Mouse (Mus musculus) thymus, postnatal 14 days (tissue): ENCODE measurements around the gene Katnal1.
A peak's percentile ranks its signal among the peaks of the same experiment; 100 is the strongest.

Experiments used
- DNase-seq: peaks from one replicate; pipeline ENCODE4 v3.0.0; 2021

Gene Katnal1

DNA sequence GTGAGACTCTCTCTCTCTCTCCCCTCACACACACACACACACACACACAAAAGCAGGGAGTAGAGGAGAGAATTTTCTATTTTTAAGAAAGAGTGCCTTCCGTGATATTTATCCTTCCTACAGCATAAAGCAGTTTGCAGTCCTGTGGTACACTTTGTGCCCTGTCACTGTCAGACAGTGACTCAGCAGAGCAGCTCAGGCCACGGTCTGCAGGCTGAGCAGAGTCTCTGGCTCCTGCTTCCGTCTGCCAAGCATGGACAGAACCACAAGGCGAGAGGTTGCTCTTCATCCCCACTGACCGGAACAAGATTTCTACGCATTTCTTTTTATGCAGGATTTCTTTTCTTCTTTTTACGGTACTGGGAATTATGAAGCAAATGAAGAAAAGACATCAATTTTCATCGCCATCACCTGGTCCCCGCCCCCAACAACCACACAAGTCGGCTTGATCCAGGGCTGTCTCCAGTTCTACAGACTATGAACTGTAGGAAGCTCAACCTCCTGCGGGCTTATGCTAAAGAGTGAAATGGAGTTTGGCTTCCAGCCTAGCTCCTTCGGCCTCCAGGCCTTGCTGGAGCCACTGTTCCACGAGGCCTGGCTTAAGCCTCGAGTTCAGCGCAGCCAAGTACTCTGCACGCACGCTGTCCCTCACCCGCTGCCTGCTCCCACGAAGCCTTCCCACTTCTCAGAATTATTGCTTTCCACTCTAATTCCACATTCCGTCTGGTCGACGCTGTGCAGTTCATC is 25.4 kb upstream of the Katnal1 start:
- DNase-seq = no peak

DNA sequence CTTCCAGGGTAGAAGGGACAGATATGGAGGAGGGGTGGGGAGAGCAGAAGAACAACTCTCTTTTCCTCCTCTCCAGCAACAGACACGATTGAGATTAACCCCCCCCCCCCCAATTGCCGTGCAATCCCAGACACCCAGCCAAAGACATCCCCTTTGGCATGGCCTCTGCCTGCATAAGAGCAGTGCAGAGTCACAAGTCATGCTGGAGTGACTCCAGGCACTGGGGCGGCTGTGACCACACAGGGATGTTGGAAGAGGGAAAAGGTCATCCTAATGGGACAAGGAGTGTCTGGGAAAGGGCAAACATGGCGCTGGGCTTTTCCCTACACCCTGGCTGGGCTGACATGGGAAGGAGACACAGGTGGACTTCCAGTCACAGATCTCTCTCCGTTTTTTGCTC is 24.0 kb upstream of the Katnal1 start:
- no peak for DNase-seq

- peak; percentile 78 for DNase-seq
Measured at GRCm38 (mm10) chr5:148952419-148952818, 23.3 kb upstream of the Katnal1 start.

- DNase-seq = no peak
Measured at GRCm38 (mm10) chr5:148951360-148951759, 22.2 kb upstream of the Katnal1 start.

DNA sequence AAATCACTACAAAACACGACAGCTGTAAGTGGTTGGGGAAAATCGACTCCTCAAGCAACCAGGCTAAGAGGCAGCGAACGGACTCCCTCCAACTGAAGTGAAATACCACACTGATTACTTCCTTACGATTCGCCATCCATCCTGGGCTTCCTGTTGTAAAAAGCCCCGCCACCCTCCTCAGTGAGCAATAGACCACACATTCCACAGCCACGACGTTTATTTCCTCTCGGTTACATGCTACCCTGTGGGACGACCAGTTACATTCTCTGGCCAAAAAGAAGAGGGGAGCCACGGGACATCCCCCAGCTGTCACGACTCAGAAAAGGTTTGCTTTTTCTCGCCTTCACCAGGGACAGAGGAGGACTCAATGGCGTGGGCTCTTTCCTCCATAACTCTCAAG is 20.9 kb upstream of the Katnal1 start:
- no peak for DNase-seq

DNA sequence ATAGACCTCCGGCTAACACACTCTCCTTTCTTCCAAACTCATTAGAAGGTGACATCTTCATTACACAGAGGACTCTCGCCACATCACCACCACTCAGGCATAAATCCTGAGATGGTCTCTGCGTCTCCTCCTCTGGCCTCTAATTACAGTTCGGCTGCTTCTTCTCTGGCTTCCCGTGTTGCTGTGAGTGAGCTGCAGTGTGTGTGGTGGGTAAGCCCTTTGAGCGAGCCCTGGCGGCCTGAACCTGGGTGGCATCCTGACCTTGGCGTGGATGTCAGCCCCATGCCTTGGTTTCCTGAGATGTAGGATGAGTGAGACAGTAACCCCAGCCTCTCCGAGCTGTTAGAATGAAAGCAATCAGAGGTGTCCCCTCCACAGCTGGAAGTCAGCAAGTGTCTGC is 19.5 kb upstream of the Katnal1 start:
- no peak for DNase-seq

DNA sequence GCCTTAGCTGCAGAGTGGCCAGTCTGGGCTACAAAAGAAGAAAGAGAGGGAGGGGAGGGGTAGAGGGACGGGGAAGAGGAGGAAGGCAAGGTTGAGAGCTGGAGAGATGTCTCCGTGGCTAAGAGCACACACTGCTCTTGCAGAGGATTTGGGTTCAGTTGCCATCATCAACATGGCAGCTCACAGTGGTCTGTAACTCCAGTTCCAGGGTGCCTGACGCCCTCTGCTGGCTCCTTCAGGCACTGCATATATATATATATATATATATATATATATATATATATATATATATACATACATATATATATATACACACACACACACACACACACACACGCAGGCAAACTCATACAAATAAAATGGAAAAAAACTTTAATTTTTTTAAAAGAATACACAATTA is 18.3 kb upstream of the Katnal1 start:
- DNase-seq = no peak

- DNase-seq = peak; percentile 58
Measured at GRCm38 (mm10) chr5:148946787-148947186, 17.7 kb upstream of the Katnal1 start.

GRCm38 (mm10) chr5:148945735-148946134 is 16.6 kb upstream of the Katnal1 start:
- no peak for DNase-seq

DNA sequence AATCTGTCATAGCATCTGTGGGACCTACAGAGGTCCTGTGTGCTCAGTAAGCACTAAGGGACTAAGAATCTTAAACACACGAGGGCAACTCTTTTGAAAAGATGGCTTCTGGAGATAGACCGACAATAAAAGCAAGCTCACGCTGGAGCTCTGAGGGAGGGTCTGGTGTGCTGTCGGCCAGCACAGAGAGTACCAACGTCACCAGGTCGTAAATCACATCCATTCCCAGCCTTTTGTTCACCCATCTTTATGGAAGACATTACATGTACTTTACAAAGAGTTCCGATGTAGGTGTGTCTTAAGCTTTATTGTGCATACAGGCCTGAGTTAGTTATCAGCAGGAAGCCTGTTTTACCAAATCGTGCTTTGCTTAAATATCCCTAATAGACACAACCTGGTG is 14.9 kb upstream of the Katnal1 start:
- no peak for DNase-seq

GRCm38 (mm10) chr5:148943444-148943843 is 14.3 kb upstream of the Katnal1 start:
- DNase-seq = no peak

- DNase-seq = no peak
Measured at GRCm38 (mm10) chr5:148942957-148943356, 13.8 kb upstream of the Katnal1 start.

DNA sequence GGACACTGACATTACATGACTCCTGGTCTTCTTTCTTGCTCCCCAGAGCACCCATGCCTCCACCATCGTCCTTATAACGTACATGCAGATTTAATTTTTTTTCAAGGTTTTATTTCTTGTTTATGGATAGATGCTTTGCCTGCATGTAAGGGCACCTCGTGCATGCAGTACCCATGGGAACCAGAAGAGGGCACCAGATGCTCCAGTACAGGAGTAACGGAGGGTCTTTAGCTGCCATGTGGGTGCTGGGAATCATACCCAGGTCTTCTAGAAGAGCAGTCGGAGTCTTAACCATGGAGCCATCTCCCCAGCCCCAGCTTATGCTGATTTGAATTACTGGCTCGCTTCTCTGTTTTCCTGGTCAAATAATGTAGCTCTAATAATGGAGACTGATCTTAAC is 13.2 kb upstream of the Katnal1 start:
- DNase-seq = peak; percentile 40

GRCm38 (mm10) chr5:148941867-148942266 is 12.7 kb upstream of the Katnal1 start:
- DNase-seq = no peak

DNA sequence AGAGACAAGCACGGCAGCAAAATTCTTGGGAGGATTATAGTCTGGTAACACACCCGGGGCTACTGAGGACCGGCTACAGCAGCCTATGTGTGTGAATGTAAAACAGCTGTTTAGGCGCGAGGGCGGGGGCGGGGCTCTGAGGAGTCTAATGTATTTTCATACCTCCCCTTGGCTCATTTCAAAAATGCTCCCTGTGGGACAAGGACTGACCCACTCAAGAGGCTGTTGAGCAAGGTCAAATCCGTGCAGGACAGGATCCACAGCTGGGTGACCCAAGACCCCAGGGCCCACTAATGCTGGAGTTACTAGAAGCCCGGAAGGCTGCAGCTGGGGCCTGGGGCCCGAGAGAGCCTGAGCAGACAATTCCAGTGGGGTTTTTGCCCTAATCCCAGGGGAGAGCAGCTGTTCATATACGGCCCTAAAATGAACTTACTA is 10.8 kb upstream of the Katnal1 start:
- DNase-seq = no peak

GRCm38 (mm10) chr5:148936516-148936951 is 7.4 kb upstream of the Katnal1 start:
- no peak for DNase-seq

DNA sequence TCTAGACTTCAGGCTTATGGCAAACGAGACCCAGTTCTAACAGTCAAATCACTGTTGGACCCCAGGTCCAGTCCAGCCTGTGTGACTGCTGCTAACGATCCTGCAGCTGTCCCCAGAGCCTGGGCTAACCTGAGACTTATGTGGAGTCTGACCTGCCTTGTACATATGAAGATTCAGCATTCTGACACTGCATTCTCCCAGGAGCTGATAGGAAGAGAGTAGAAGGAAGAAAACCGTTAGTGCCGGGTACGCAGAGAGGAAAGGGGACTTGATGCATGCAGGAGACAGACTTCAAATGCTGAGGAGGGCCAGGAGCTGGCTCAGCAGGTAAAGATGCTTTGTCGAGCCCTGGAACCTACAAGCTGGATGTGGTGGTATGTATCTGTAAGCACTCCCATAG is 6.8 kb upstream of the Katnal1 start:
- no peak for DNase-seq

GRCm38 (mm10) chr5:148935071-148935821 is 6.1 kb upstream of the Katnal1 start:
- no peak for DNase-seq

GRCm38 (mm10) chr5:148934457-148934856 is 5.3 kb upstream of the Katnal1 start:
- no peak for DNase-seq

DNA sequence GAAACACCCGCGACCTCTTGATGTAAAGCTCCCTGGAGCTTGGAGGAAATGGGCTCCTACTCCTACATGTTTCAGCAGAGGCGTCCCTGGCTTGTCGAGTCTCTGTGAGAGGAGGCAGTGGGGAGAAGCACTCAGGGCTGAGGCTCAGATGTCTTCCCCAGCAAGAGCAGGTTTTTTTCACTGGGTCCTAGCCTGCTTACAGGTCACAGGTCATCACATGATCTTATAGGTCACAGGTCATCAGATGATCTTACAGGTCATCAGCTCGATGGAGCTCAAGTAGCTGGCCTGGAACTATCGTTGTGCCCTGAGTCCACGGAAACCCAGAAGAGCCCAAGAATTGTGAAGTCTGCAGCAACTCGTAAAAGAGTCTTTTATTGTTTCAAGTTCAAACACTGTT is 4.6 kb upstream of the Katnal1 start:
- no peak for DNase-seq

DNA sequence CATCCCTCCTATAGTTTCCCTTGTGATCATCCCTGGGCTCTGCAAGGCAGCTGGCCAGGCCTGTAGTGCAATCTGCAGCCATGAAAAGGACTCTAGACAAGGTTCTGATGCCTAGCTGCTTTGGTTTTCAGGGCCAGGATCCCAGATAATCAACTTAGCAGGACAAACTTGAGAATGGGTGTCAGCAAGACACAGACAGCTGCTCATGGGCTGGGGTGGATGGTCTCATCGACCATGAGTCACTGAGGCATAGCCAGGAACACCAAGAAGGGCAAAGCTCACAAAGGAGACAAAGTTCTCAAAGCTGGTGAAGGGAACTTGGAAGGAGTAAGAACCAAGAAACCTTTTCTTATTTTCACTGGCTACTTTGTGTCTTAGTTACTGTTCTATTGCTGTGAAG is 2.2 kb upstream of the Katnal1 start:
- no peak for DNase-seq

DNA sequence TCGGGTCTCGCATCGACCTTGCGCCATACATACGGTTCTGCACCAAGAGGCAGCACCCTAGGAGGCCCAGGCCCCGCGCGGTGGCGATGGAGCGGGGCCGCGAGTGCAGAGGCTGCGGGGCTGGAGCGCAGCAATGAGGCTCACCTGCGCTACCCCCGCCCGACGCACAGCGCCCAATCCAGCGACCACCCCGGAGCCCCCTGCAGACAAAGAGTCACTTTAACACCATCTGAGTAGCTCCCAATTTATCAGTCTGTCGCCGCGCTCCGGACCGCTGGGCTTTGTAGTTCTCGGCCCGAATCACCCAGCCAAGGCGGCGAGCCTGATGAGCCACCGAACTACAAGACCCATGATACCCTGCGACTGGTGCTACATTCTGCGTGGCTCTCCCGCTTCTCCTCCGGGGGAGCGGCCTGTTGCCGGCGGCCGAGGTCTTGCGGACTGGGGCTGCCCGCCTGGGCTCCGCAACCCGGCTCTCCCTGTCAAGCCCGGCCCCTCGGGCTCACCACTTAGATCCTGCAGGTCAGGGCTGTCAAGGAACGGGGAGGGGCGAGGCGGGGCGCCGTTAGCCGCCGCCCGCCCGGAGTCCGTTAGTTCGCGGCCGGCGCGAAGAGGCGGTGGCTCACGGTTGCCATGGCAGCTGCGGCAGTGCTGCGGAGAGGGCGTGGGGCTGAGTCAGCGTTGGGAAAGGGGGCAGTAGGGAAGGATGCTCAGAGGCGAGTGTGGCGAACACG is 571 bp downstream of the Katnal1 start:
- DNase-seq = peak; percentile 91

GRCm38 (mm10) chr5:148927717-148928223 is 1.4 kb downstream of the Katnal1 start:
- no peak for DNase-seq
